Mouse (Mus musculus) lung, postnatal 36 days (tissue): ENCODE measurements around the gene Stambp.
A peak's percentile ranks its signal among the peaks of the same experiment; 100 is the strongest.

Experiments used
- DNase-seq: peaks from one replicate; pipeline ENCODE4 v3.0.0; 2022; ENCODE audit warnings: mixed read lengths

The Stambp gene

GRCm38 (mm10) chr6:83568901-83569862 lies 3.3 kb downstream of the Stambp start:
- DNase-seq: no peak

GRCm38 (mm10) chr6:83555972-83556371 lies 16.6 kb downstream of the Stambp start:
- DNase-seq: no peak

GRCm38 (mm10) chr6:83548346-83548745 lies 24.2 kb downstream of the Stambp start:
- DNase-seq: no peak

GRCm38 (mm10) chr6:83545778-83546177 lies 26.8 kb downstream of the Stambp start:
- no peak for DNase-seq

DNA sequence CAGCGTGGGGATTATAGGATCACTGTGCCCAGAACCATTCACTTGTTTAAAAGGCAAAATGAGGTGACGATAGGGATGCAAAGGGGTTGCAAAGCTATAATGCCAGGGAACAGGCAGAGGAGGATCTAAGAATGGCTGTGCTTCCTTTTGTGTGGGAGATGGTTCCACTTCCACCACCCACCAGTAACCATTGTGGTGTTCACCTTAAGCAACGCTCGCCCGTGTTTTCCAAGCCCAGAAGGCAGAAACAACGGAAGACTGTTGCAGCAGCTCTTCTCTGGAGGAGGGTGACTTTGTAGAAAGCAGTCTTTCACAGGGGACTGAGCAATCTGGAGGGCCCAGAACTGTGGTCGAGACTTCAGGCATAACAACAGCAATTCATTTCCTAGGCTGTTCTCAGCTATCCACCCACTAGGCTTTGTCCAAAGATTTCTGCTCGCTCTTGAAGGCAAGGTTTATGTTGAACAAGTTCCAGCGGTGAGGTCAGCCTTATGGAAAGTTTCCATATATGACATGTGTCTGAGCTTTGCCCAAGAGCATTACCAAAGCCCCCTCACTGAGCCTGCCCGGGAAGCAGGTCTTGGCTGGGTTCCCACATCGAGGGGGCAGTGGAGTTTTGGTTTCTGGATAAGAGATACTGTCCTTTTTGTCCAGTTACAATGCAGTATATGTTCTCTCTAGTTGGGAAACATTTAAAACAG lies 30.6 kb downstream of the Stambp start:
- DNase-seq: peak; percentile 20

DNA sequence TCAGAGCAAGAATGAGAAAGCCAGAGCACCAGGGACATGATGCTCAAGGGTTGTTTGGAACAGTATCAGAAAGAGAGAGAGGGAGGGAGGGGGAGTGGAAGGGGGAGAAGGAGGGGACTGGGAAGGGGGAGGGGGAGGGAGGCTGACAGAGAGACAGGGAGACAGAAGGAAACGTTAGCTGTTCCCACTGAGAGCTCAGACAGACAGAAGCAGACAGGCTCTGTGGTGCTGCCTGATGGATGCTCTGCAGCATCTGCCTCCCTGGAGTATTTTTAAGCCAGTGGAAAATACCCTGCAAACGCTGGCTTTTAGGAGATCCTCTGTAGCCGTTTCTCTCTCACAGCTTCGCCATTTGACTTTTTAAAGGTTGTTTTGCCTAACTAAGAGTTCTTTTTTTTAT lies 32.5 kb downstream of the Stambp start:
- no peak for DNase-seq

GRCm38 (mm10) chr6:83536795-83537059 lies 35.8 kb downstream of the Stambp start:
- DNase-seq: no peak

- DNase-seq: no peak
These were observed 36.3 kb downstream of the Stambp start, which contains the start of gene Actg2 for GRCm38 (mm10) chr6:83536028-83536794. Gene Actg2 (minus strand): TSS chr6:83536265.

- no peak for DNase-seq
These were observed 39.9 kb downstream of the Stambp start for GRCm38 (mm10) chr6:83532608-83533007.

- no peak for DNase-seq
These were observed 49.3 kb downstream of the Stambp start for GRCm38 (mm10) chr6:83523194-83523593.

DNA sequence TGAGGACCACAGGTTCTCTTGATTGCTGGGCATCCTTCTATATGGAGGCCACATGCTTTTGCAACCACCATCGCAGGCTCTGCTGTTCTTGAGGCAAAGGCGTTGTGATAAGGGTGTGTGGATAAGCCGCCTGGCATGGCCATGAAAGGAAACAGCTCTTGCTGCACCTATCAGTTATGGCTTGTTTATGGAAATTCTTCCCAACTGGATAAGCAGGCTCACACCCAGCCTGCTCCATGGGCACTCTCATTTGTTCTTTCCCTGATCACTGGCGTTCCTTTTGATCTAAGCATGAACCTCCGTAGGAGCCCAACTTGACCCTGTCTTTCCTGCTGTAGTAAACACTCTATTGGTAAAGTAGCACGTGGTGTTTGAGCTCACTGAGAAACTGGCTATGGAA lies 50.7 kb downstream of the Stambp start:
- DNase-seq: no peak

DNA sequence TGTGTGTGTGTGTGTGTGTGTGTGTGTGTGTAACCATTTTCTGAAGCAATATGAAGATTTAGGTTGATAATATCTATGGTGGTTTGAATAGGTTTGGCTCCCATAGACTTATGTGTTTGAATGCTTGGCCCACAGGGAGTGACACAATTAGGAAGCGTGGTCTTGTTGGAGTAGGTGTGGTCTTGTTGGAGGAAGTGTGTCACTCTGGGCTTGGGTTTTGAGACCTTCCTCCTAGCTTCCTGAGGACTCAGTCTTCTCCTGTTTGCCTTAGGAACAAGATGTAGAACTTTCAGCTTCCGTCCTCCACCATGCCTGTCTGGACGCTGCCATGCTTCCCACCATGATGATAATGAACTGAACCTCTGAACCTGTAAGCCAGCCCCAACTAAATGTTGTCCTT lies 53.9 kb downstream of the Stambp start:
- DNase-seq: no peak

- DNase-seq: no peak
These were observed 57.4 kb downstream of the Stambp start for GRCm38 (mm10) chr6:83515172-83515571.

GRCm38 (mm10) chr6:83512495-83512894 lies 60.0 kb downstream of the Stambp start:
- peak; percentile 91 for DNase-seq

DNA sequence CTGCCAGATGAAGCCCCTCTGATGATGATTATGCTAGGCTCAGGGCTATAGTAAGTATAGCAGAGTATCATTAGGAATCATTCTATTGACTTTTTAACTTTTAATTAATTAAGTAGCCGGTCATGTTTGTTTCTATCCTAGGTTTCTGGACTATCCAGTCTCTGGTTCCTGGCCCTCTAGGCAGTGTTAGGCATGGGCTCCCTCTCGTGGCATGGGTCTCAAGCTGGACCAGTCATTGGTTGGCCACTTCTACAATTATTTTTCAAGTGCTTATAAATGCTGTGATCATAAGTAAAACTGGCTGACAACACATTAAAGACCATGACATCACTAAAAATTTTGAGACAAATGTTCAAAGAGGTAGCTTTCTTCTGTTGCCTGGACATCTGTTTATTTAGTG lies 62.3 kb downstream of the Stambp start:
- DNase-seq: peak; percentile 42

DNA sequence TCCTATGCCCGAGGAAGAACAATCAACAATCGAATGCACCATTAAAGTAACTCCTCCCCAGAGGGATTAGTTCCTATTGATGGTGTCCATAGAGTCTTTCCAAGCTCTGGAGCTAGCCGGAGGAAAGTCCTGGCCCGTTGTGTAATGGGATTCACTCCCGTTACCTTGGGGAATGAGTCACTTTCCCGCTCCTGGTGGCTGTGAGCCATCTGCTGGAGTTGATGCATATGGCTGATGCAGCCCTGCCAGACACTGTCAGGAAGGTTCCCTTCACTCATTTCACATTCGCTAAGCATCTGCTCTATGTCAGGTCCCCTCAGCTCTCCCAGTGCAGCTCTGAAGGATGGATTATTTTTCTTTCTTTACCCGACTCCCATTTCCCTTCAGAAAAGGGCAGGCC lies 63.1 kb downstream of the Stambp start:
- DNase-seq: no peak

- DNase-seq: no peak
These were observed 65.4 kb downstream of the Stambp start for GRCm38 (mm10) chr6:83507168-83507546.

DNA sequence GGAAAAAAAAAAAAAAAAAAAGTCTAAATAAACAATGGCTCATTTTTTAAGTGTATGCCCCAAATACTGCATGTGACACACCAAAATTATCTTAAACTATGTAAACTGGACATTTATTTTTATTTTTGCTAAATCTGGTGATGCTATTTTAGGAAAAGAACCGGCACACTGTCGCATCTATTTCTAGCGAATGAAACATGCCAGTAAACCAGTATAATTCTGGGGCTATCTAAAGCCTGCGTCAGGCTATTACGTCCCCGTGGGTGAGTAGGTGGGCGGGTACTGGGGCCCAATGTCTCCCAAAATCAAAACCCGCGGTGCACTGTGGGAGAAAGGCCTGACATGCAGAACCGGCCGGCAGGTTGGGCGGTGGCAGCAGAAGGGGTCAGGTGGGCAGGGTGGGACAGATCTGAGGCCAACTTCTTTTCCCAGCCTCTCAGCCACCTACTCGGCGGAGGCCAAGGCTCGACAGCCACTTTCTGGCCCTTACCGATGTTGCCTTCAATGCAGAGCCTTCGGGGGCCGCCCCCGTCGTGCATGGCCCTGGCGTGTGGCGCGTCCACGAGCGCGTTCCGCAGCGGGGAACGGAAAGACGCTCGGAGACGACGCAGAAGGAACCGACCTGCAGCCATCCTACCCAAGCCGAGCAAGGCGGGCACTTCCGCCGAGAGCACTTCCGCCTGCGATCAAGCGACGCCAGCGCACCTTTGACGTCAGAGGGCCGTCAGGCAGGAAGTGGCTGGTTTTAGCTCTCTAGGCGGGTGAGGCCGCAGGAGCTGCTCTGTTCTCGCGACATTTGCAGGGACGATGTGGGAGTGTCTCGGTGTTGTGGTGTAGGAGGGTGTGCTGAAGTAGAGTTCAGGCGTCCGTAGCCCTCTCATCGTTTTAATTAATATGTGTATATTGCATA lies 66.0 kb downstream of the Stambp start, which contains the start of gene Dguok:
Gene Dguok, minus strand, starts transcription at position 712 of the 910 bp plus-strand sequence.
- peak; percentile 99 for DNase-seq

GRCm38 (mm10) chr6:83505554-83505953 lies 67.0 kb downstream of the Stambp start:
- no peak for DNase-seq

DNA sequence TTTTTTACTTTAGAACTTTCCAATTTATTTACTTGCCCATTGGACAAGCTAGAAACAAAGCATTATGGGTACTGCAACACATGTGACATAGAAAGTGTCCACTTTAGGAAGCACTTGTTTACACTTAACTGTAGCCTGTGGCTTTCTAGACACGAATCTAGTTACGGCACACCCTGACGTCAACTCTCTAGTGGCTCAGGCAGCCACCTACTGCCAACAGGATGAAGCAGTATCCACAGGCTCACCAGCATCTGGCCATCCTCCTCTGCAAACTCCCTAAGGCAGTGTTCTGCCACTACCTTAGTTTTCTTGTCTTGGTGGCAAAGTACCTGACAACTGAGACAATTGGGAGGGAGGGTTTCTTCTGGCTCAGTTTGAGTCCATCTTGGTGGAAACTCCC lies 69.2 kb downstream of the Stambp start:
- DNase-seq: peak; percentile 49

- DNase-seq: peak; percentile 72
These were observed 69.9 kb downstream of the Stambp start for GRCm38 (mm10) chr6:83502656-83503055.
